Mouse (Mus musculus): ENCODE measurements around the gene H2-T3. TPM values are rescaled to one million over a fixed set of nuclear protein-coding genes. Genes with fewer than 3 reads are reported as not detected.

The H2-T3 gene
- not detected in 2 replicates for polyA plus RNA-seq (2015; fragmentation: Nextera tagmentation; extraction: Ambion mirVana)

DNA sequence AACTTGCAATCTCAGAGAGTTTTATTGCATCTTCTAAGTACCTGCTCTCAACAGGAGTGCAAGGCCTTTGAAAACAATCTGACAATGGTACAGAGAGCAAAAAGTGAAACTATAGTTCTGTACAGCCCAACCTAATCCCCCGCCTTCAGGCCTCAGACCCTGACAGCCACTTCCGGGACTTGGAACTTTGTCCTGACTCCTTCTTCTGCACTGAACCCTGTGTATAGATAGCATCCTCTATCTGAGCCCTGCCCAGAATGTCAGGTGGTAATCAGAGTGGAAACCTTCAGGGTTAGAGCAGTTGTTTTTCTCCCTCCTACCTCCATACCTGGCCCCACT is at the start of gene H2-T3:
TSS of gene H2-T3 (minus strand) at position 119 of the 339 bp plus-strand sequence.

DNA sequence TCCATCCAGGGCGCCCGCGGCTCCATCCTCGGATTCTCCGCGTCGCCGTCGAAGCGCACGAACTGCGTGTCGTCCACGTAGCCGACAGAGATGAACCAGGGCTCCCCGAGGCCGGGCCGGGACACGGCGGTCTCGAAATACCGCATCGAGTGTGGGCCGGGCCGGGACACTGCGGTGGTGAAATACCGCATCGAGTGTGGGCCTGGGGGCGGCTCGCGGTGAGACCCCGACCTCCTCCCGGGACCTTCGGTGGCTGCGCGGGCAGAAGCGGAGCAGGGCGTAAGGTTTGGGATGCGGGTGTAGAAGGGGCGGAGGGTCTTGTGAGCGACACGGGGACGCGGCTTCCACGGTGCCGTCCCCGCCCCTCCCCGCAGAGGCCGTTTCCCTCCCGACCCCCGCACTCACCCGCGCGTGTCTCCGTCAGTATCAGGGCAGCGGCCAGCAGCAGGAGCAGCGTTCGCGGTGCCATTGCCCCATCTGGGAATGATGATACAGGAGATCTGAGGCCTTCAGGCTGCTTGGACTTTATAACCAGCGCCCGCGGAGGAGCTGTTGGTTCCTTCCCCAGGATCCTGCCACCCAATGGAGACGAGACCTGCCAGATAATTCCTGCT is 21.9 kb downstream of the H2-T3 start, which contains the start of gene Gm8909:
TSS of gene Gm8909 (minus strand) at position 499 of the 614 bp plus-strand sequence.

Other genes with a start within 250 kb of the H2-T3 start
- 62.2 and 75.8 TPM in 2 replicates for gene Abcf1, start 220.5 kb downstream of the H2-T3 start, polyA plus RNA-seq (2015; fragmentation: Nextera tagmentation; extraction: Ambion mirVana)
- gene Gnl1, start 210.4 kb downstream of the H2-T3 start, polyA plus RNA-seq (2015; fragmentation: Nextera tagmentation; extraction: Ambion mirVana): 23.3 and 25.8 TPM in 2 replicates
- 8.5 and 10.2 TPM in 2 replicates for gene Prr3, start 210.1 kb downstream of the H2-T3 start, polyA plus RNA-seq (2015; fragmentation: Nextera tagmentation; extraction: Ambion mirVana)
- 1.8 TPM in 2 replicates for gene H2-T24, start 169.7 kb downstream of the H2-T3 start, polyA plus RNA-seq (2015; fragmentation: Nextera tagmentation; extraction: Ambion mirVana)
- 10.8 and 13.2 TPM in 2 replicates for gene H2-T23, start 157.4 kb downstream of the H2-T3 start, polyA plus RNA-seq (2015; fragmentation: Nextera tagmentation; extraction: Ambion mirVana)
- 11.7 and 13.4 TPM in 2 replicates for gene H2-T22, start 147.5 kb downstream of the H2-T3 start, polyA plus RNA-seq (2015; fragmentation: Nextera tagmentation; extraction: Ambion mirVana)
- gene Gm6034, start 147.3 kb downstream of the H2-T3 start, polyA plus RNA-seq (2015; fragmentation: Nextera tagmentation; extraction: Ambion mirVana): not detected in 2 replicates
- 0.12 TPM in 1 of 2 replicates, not detected in the other for gene Gm11127, start 131.9 kb downstream of the H2-T3 start, polyA plus RNA-seq (2015; fragmentation: Nextera tagmentation; extraction: Ambion mirVana)
- not detected in 2 replicates for gene Gm19684, start 68.6 kb downstream of the H2-T3 start, polyA plus RNA-seq (2015; fragmentation: Nextera tagmentation; extraction: Ambion mirVana)
- not detected in 2 replicates for gene Gm7030, start 60.9 kb downstream of the H2-T3 start, polyA plus RNA-seq (2015; fragmentation: Nextera tagmentation; extraction: Ambion mirVana)
- gene Gm8909, start 21.8 kb downstream of the H2-T3 start, polyA plus RNA-seq (2015; fragmentation: Nextera tagmentation; extraction: Ambion mirVana): not detected in 2 replicates
- gene Rpp21, start 67.8 kb upstream of the H2-T3 start, polyA plus RNA-seq (2015; fragmentation: Nextera tagmentation; extraction: Ambion mirVana): 61.5 and 64.7 TPM in 2 replicates
- gene Trim39, start 82.0 kb upstream of the H2-T3 start, polyA plus RNA-seq (2015; fragmentation: Nextera tagmentation; extraction: Ambion mirVana): 4.5 and 4.9 TPM in 2 replicates
- gene H2-M10.2, start 96.2 kb upstream of the H2-T3 start, polyA plus RNA-seq (2015; fragmentation: Nextera tagmentation; extraction: Ambion mirVana): not detected in 2 replicates
- not detected in 2 replicates for gene H2-M10.1, start 135.9 kb upstream of the H2-T3 start, polyA plus RNA-seq (2015; fragmentation: Nextera tagmentation; extraction: Ambion mirVana)
- gene H2-M10.3, start 178.1 kb upstream of the H2-T3 start, polyA plus RNA-seq (2015; fragmentation: Nextera tagmentation; extraction: Ambion mirVana): not detected in 2 replicates